Mouse (Mus musculus): ENCODE measurements around the gene Tcstv1.
"Not testable (repeated sequence)": the region's sequence is repeated elsewhere in the genome, so short reads cannot be mapped to it uniquely, and the experiment has no call there.

The Tcstv1 gene

GRCm38 (mm10) chr13:119894685-119895084 lies at the start of gene Tcstv1:
Gene Tcstv1 (minus strand): TSS chr13:119894785.
- DNase-seq (ENCODE audit: low spot score in 2 of 2), result not testable (repeated sequence)

GRCm38 (mm10) chr13:119929172-119929571 lies 34.6 kb upstream of the Tcstv1 start, which contains the start of gene Gm21761:
Gene Gm21761 (minus strand): TSS chr13:119929272.
- DNase-seq (ENCODE audit: low spot score in 2 of 2), result not testable (repeated sequence)

GRCm38 (mm10) chr13:119924597-119925340 lies 30.2 kb upstream of the Tcstv1 start:
- DNase-seq (ENCODE audit: low spot score in 2 of 2), result not testable (repeated sequence)

GRCm38 (mm10) chr13:119916966-119917722 lies 22.6 kb upstream of the Tcstv1 start:
- not testable (repeated sequence) for DNase-seq (ENCODE audit: low spot score in 2 of 2)

GRCm38 (mm10) chr13:119916449-119916848 lies 21.9 kb upstream of the Tcstv1 start:
- DNase-seq (ENCODE audit: low spot score in 2 of 2), result not testable (repeated sequence)

- not testable (repeated sequence) for DNase-seq (ENCODE audit: low spot score in 2 of 2)
Measured at GRCm38 (mm10) chr13:119898549-119898948, 4.0 kb upstream of the Tcstv1 start.

- DNase-seq (ENCODE audit: low spot score in 2 of 2), result not testable (repeated sequence)
Measured at GRCm38 (mm10) chr13:119886896-119887295, 7.7 kb downstream of the Tcstv1 start.

- DNase-seq (ENCODE audit: low spot score in 2 of 2), result not testable (repeated sequence)
Measured at GRCm38 (mm10) chr13:119864395-119864999, 30.1 kb downstream of the Tcstv1 start.

GRCm38 (mm10) chr13:119862399-119862798 lies 32.2 kb downstream of the Tcstv1 start:
- DNase-seq (ENCODE audit: low spot score in 2 of 2), result not testable (repeated sequence)
